Mouse (Mus musculus): ENCODE data around the gene Numb. TPM values are rescaled to one million over a fixed set of nuclear protein-coding genes. Genes with fewer than 3 reads are reported as not detected.
"Not testable (repeated sequence)": the region's sequence is repeated elsewhere in the genome, so short reads cannot be mapped to it uniquely, and the experiment has no call there.

The Numb gene
- polyA plus RNA-seq, 1 experiment from 2014 or later, result 15.9 TPM

GRCm38 (mm10) chr12:83885065-83885464 is 36.7 kb downstream of the Numb start:
- not testable (repeated sequence) for H3K4me2 ChIP-seq; H3K27ac ChIP-seq (replicated peaks); H3K4me3 ChIP-seq (replicated peaks); H3K27me3 ChIP-seq; ATAC-seq (ENCODE audit: insufficient read depth); H3K9me3 ChIP-seq (replicated peaks); H3K36me3 ChIP-seq (replicated peaks); H3K9ac ChIP-seq
- 84% methylated on average over 5 of the region's 5 CpGs for WGBS (ENCODE audit: insufficient replicate concordance)
- H3K4me1 ChIP-seq (replicated peaks), result peaks cover 19% of the 10 kb centered on the region; the same call in 1 of the 2 replicates

GRCm38 (mm10) chr12:83882503-83882902 is 39.2 kb downstream of the Numb start:
- no peak overlapping the region for H3K4me2 ChIP-seq
- H3K4me3 ChIP-seq (replicated peaks), result no peak overlapping the region
- H3K4me1 ChIP-seq (replicated peaks), result 0 out of 2 replicates have a peak, but pooled peaks cover 14% of the 10 kb centered on the region
- no peak for ATAC-seq (ENCODE audit: insufficient read depth)
- no peaks in the 10 kb centered on the region for H3K27me3 ChIP-seq
- H3K36me3 ChIP-seq (replicated peaks), result peaks cover 6% of the 10 kb centered on the region; the same call in 1 of the 2 replicates
- H3K27ac ChIP-seq (replicated peaks), result no peak overlapping the region
- 69% methylated on average over 7 of the region's 7 CpGs for WGBS (ENCODE audit: insufficient replicate concordance)
- no peak overlapping the region for H3K9ac ChIP-seq
- no peaks in the 10 kb centered on the region for H3K9me3 ChIP-seq (replicated peaks)

- 76% methylated on average over 3 of the region's 3 CpGs for WGBS (ENCODE audit: insufficient replicate concordance)
- no peak overlapping the region for H3K9ac ChIP-seq
- H3K27me3 ChIP-seq, result no peaks in the 10 kb centered on the region
- no peak overlapping the region for H3K4me3 ChIP-seq (replicated peaks)
- H3K4me2 ChIP-seq, result no peak overlapping the region
- ATAC-seq (ENCODE audit: insufficient read depth), result no peak
- 0 out of 2 replicates have a peak, but pooled peaks cover 14% of the 10 kb centered on the region for H3K4me1 ChIP-seq (replicated peaks)
- H3K36me3 ChIP-seq (replicated peaks), result peaks cover 6% of the 10 kb centered on the region; the same call in 1 of the 2 replicates
- no peaks in the 10 kb centered on the region for H3K9me3 ChIP-seq (replicated peaks)
- H3K27ac ChIP-seq (replicated peaks), result no peak overlapping the region
Observed at GRCm38 (mm10) chr12:83882088-83882487, 39.6 kb downstream of the Numb start.

- 65% methylated on average over 2 of the region's 2 CpGs for WGBS (ENCODE audit: insufficient replicate concordance)
- Histone ChIP-seq H3K9ac (no peak overlapping the region), H3K9me3 (replicated peaks) (no peaks in the 10 kb centered on the region), H3K27me3 (no peaks in the 10 kb centered on the region), H3K4me3 (replicated peaks) (no peak overlapping the region), H3K36me3 (replicated peaks) (peaks cover 6% of the 10 kb centered on the region; the same call in 1 of the 2 replicates), H3K27ac (replicated peaks) (no peak overlapping the region), H3K4me2 (no peak overlapping the region), H3K4me1 (replicated peaks) (0 out of 2 replicates have a peak, but pooled peaks cover 3% of the 10 kb centered on the region)
- no peak for ATAC-seq (ENCODE audit: insufficient read depth)
Observed at GRCm38 (mm10) chr12:83880913-83881312, 40.8 kb downstream of the Numb start.

GRCm38 (mm10) chr12:83875097-83875496 is 46.6 kb downstream of the Numb start:
- WGBS (ENCODE audit: insufficient replicate concordance), result 66% methylated on average over 2 of the region's 2 CpGs
- ATAC-seq (ENCODE audit: insufficient read depth), result no peak

GRCm38 (mm10) chr12:83874597-83874996 is 47.1 kb downstream of the Numb start:
- ATAC-seq (ENCODE audit: insufficient read depth), result no peak
- WGBS (ENCODE audit: insufficient replicate concordance), result 67% methylated on average over 4 of the region's 4 CpGs
- Histone ChIP-seq H3K9me3 (replicated peaks) (no peaks in the 10 kb centered on the region), H3K27ac (replicated peaks) (no peak overlapping the region), H3K4me3 (replicated peaks) (no peak overlapping the region), H3K4me2 (no peak overlapping the region), H3K9ac (no peak overlapping the region), H3K36me3 (replicated peaks) (peaks cover 20% of the 10 kb centered on the region), H3K4me1 (replicated peaks) (no peaks in the 10 kb centered on the region), H3K27me3 (no peaks in the 10 kb centered on the region)

More at GRCm38 (mm10) chr12:83875097-83875496, 46.6 kb downstream of the Numb start:
- H3K9me3 ChIP-seq (replicated peaks), result no peaks in the 10 kb centered on the region
- H3K4me2 ChIP-seq, result no peak overlapping the region
- H3K27me3 ChIP-seq, result no peaks in the 10 kb centered on the region
- H3K27ac ChIP-seq (replicated peaks), result no peak overlapping the region
- no peaks in the 10 kb centered on the region for H3K4me1 ChIP-seq (replicated peaks)
- H3K4me3 ChIP-seq (replicated peaks), result no peak overlapping the region
- peaks cover 15% of the 10 kb centered on the region for H3K36me3 ChIP-seq (replicated peaks)
- no peak overlapping the region for H3K9ac ChIP-seq

- H3K9me3 ChIP-seq (replicated peaks), result 0 out of 2 replicates have a peak, but pooled peaks cover 3% of the 10 kb centered on the region
Observed at GRCm38 (mm10) chr12:83864501-83864900, 57.2 kb downstream of the Numb start.

GRCm38 (mm10) chr12:83861880-83862279 is 59.9 kb downstream of the Numb start:
- Histone ChIP-seq H3K27me3 (no peaks in the 10 kb centered on the region), H3K4me2 (no peak overlapping the region), H3K4me1 (replicated peaks) (0 out of 2 replicates have a peak, but pooled peaks cover 14% of the 10 kb centered on the region), H3K27ac (replicated peaks) (no peak overlapping the region), H3K36me3 (replicated peaks) (0 out of 2 replicates have a peak, but pooled peaks cover 3% of the 10 kb centered on the region), H3K4me3 (replicated peaks) (no peak overlapping the region), H3K9me3 (replicated peaks) (0 out of 2 replicates have a peak, but pooled peaks cover 3% of the 10 kb centered on the region), H3K9ac (no peak overlapping the region)
- ATAC-seq (ENCODE audit: insufficient read depth), result no peak
- 35% methylated on average over 3 of the region's 3 CpGs for WGBS (ENCODE audit: insufficient replicate concordance)

More at GRCm38 (mm10) chr12:83864501-83864900, 57.2 kb downstream of the Numb start:
- Histone ChIP-seq H3K4me3 (replicated peaks) (no peak overlapping the region), H3K27ac (replicated peaks) (no peak overlapping the region), H3K27me3 (no peaks in the 10 kb centered on the region), H3K4me2 (no peak overlapping the region), H3K4me1 (replicated peaks) (0 out of 2 replicates have a peak, but pooled peaks cover 13% of the 10 kb centered on the region), H3K9ac (no peak overlapping the region), H3K36me3 (replicated peaks) (0 out of 2 replicates have a peak, but pooled peaks cover 4% of the 10 kb centered on the region)
- ATAC-seq (ENCODE audit: insufficient read depth), result no peak
- WGBS (ENCODE audit: insufficient replicate concordance), result 67% methylated on average over 1 of the region's 1 CpGs

- no peaks in the 10 kb centered on the region for H3K27me3 ChIP-seq
- H3K27ac ChIP-seq (replicated peaks), result no peak overlapping the region
- H3K4me3 ChIP-seq (replicated peaks), result no peak overlapping the region
- no peak for ATAC-seq (ENCODE audit: insufficient read depth)
- H3K4me2 ChIP-seq, result no peak overlapping the region
- H3K36me3 ChIP-seq (replicated peaks), result 0 out of 2 replicates have a peak, but pooled peaks cover 3% of the 10 kb centered on the region
- H3K4me1 ChIP-seq (replicated peaks), result peaks cover 18% of the 10 kb centered on the region; the same call in 1 of the 2 replicates
- no peak overlapping the region for H3K9ac ChIP-seq
- 0 out of 2 replicates have a peak, but pooled peaks cover 3% of the 10 kb centered on the region for H3K9me3 ChIP-seq (replicated peaks)
Observed at GRCm38 (mm10) chr12:83860688-83861087, 61.0 kb downstream of the Numb start.

- Histone ChIP-seq H3K27me3 (no peaks in the 10 kb centered on the region), H3K27ac (replicated peaks) (no peak overlapping the region), H3K36me3 (replicated peaks) (0 out of 2 replicates have a peak, but pooled peaks cover 3% of the 10 kb centered on the region), H3K9me3 (replicated peaks) (0 out of 2 replicates have a peak, but pooled peaks cover 3% of the 10 kb centered on the region), H3K4me3 (replicated peaks) (no peak overlapping the region), H3K4me2 (no peak overlapping the region), H3K4me1 (replicated peaks) (peaks cover 16% of the 10 kb centered on the region; the same call in 1 of the 2 replicates), H3K9ac (no peak overlapping the region)
- ATAC-seq (ENCODE audit: insufficient read depth), result no peak
- WGBS (ENCODE audit: insufficient replicate concordance), result 73% methylated on average over 2 of the region's 2 CpGs
Observed at GRCm38 (mm10) chr12:83858052-83858451, 63.7 kb downstream of the Numb start.

GRCm38 (mm10) chr12:83855211-83855610 is 66.5 kb downstream of the Numb start:
- ATAC-seq (ENCODE audit: insufficient read depth), result no peak
- H3K27me3 ChIP-seq, result no peaks in the 10 kb centered on the region
- H3K4me2 ChIP-seq, result no peak overlapping the region
- no peak overlapping the region for H3K9ac ChIP-seq
- H3K27ac ChIP-seq (replicated peaks), result no peak overlapping the region
- 0 out of 2 replicates have a peak, but pooled peaks cover 3% of the 10 kb centered on the region for H3K36me3 ChIP-seq (replicated peaks)
- H3K4me3 ChIP-seq (replicated peaks), result no peak overlapping the region
- H3K9me3 ChIP-seq (replicated peaks), result 0 out of 2 replicates have a peak, but pooled peaks cover 3% of the 10 kb centered on the region
- H3K4me1 ChIP-seq (replicated peaks), result peaks cover 11% of the 10 kb centered on the region; the same call in 1 of the 2 replicates
- 67% methylated on average over 1 of the region's 1 CpGs for WGBS (ENCODE audit: insufficient replicate concordance)
